Mouse (Mus musculus): Measurements from ENCODE around the gene Slc12a8. TPM values are rescaled to one million over a fixed set of nuclear protein-coding genes. Genes with fewer than 3 reads are reported as not detected.

The Slc12a8 gene
- total and polyA plus RNA-seq, 2 experiments from 2014 or later: 0.42 to 1.0 TPM

GRCm38 (mm10) chr16:33686056-33686455, 168.9 kb downstream of the Slc12a8 start:
- Histone ChIP-seq H3K36me3 (replicated peaks; ENCODE audit: control insufficient read depth, insufficient read depth, low read length) (no peaks in the 10 kb centered on the region), H3K4me3 (ENCODE audit: low read depth, low read length) (peak overlapping the region; percentile 75), H3K27me3 (ENCODE audit: control insufficient read depth, insufficient read depth, low read length) (no peaks in the 10 kb centered on the region), H3K27ac (ENCODE audit: low read depth) (peak overlapping the region; percentile 91), H3K4me2 (ENCODE audit: low read depth, low read length) (peak overlapping the region; percentile 71), H3K4me1 (ENCODE audit: control insufficient read depth, insufficient read depth) (peaks cover 47% of the 10 kb centered on the region), H3K9ac (replicated peaks; ENCODE audit: low read depth, low read length) (peak overlapping the region; percentile 92), H3K9me3 (replicated peaks; ENCODE audit: control insufficient read depth, low read length) (no peaks in the 10 kb centered on the region)
- WGBS: 35% methylated on average over 1 of the region's 1 CpGs
- ATAC-seq (ENCODE audit: insufficient read depth, low read depth) (no peak), DNase-seq (ENCODE audit: low spot score) (no peak)
- no peak for TF ChIP-seq CTCF (IDR thresholded peaks at IDR 0.05; ENCODE audit: low read depth)
- TF ChIP-seq EP300 (IDR thresholded peaks at IDR 0.05; ENCODE audit: low read depth): no peak

DNA sequence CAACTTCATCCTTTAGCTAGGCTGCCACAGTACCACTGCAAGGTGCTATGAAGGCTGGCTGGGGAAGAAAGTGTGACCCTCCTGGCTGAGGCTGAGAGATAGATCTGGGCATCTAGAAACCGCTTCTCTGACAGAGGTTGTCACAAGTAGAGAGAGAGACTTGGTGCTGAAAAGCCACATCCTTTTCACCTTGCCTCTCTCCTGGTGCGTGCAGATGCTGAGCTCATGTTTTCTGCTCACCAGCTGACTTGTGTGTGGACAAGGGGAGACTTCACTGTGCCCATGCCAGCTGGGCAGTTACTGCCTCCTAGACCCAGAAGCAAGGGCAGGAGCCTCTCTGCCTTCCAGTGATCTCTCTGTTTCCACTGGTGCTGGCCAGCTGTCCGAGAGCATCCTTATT, 170.6 kb downstream of the Slc12a8 start:
- H3K9me3 ChIP-seq (replicated peaks; ENCODE audit: control insufficient read depth, low read length): no peaks in the 10 kb centered on the region
- peaks cover 10% of the 10 kb centered on the region; the same call in 1 of the 2 replicates for H3K36me3 ChIP-seq (replicated peaks; ENCODE audit: control insufficient read depth, insufficient read depth, low read length)
- H3K27me3 ChIP-seq (ENCODE audit: control insufficient read depth, insufficient read depth, low read length): no peaks in the 10 kb centered on the region
- ATAC-seq (ENCODE audit: insufficient read depth, low read depth) (no peak), DNase-seq (ENCODE audit: low spot score) (no peak)
- H3K27ac ChIP-seq (ENCODE audit: low read depth): peak overlapping the region; percentile 91; the same call in 1 of the 2 replicates
- TF ChIP-seq CTCF (IDR thresholded peaks at IDR 0.05; ENCODE audit: low read depth) (no peak), EP300 (IDR thresholded peaks at IDR 0.05; ENCODE audit: low read depth) (no peak)
- H3K4me2 ChIP-seq (ENCODE audit: low read depth, low read length): peak overlapping the region; percentile 71
- 38% methylated on average over 3 of the region's 3 CpGs for WGBS
- peak overlapping the region; percentile 75 for H3K4me3 ChIP-seq (ENCODE audit: low read depth, low read length)
- H3K9ac ChIP-seq (replicated peaks; ENCODE audit: low read depth, low read length): peak overlapping the region; percentile 92; the same call in 1 of the 2 replicates
- H3K4me1 ChIP-seq (ENCODE audit: control insufficient read depth, insufficient read depth): peaks cover 61% of the 10 kb centered on the region

DNA sequence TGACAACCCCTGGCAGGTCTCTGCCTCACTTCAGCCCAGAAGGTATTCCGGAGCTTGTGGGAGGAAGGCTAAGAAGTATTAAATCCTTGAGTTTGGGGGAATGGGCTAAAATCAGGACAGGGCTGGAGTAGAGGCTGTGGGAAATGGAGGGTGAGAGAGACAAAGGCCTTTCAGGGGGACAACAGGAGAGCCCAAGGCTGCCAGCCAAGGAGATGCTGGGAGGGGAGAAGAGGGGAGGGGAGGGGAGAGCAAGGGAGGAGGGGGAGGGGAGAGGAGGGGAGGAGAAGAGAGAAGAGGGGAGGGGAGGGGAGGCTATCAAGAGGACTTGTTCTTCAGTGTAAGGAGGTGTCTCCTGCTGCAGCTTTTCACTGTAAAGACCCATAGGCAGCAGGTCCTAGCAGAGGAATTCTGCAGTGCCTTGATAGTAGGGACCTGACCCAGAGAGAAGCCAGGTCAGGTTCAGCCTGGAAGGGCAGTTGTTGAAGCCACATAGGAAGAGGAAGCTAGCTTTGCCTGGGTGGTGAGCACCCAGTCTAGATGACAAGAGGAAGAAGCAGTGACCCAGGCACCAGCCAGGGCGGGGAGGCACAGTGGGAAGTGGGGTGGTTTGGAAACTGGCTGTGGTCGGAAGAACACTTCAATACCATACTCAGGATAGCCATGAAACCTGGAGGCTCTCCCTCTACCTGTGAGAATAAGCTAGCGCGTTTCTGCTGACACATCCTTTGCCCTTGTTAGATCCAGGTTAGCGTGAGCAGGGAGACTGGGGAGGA, 174.0 kb downstream of the Slc12a8 start:
- Histone ChIP-seq H3K4me1 (ENCODE audit: control insufficient read depth, insufficient read depth) (peaks cover 78% of the 10 kb centered on the region), H3K36me3 (replicated peaks; ENCODE audit: control insufficient read depth, insufficient read depth, low read length) (peaks cover 23% of the 10 kb centered on the region; the same call in 1 of the 2 replicates), H3K9me3 (replicated peaks; ENCODE audit: control insufficient read depth, low read length) (no peaks in the 10 kb centered on the region), H3K27me3 (ENCODE audit: control insufficient read depth, insufficient read depth, low read length) (no peaks in the 10 kb centered on the region), H3K27ac (ENCODE audit: low read depth) (0 out of 2 replicates have a peak overlapping the region, but pooled peaks have one; percentile 33), H3K9ac (replicated peaks; ENCODE audit: low read depth, low read length) (0 out of 2 replicates have a peak overlapping the region, but pooled peaks have one; percentile 13), H3K4me2 (ENCODE audit: low read depth, low read length) (0 out of 2 replicates have a peak overlapping the region, but pooled peaks have one; percentile 5), H3K4me3 (ENCODE audit: low read depth, low read length) (no peak overlapping the region)
- TF ChIP-seq EP300 (IDR thresholded peaks at IDR 0.05; ENCODE audit: low read depth) (no peak), CTCF (IDR thresholded peaks at IDR 0.05; ENCODE audit: low read depth) (no peak)
- ATAC-seq (ENCODE audit: insufficient read depth, low read depth) (no peak), DNase-seq (ENCODE audit: low spot score) (no peak)
- WGBS: 66% methylated on average over 6 of the region's 6 CpGs

DNA sequence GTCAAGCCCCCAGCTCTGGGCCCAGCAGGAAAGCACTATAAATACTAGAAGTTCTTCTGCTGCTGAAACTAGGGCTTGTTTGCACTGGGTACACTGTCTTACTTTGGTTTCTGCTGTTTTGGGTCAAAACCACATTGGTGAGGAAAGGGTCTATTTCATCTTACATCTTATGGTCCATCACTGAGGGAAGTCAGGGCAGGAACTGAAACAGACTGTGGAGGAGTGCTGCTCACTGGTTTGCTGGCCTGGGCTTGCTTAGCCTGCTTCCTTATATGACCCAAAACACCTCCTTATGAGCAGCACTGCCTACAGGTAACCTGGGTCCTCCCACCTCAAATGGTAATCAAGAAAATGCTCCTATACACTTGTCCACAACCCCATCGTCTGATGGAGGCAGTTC, 176.4 kb downstream of the Slc12a8 start:
- no peaks in the 10 kb centered on the region for H3K9me3 ChIP-seq (replicated peaks; ENCODE audit: control insufficient read depth, low read length)
- H3K4me2 ChIP-seq (ENCODE audit: low read depth, low read length): no peak overlapping the region
- H3K4me1 ChIP-seq (ENCODE audit: control insufficient read depth, insufficient read depth): peaks cover 79% of the 10 kb centered on the region
- H3K9ac ChIP-seq (replicated peaks; ENCODE audit: low read depth, low read length): no peak overlapping the region
- no peak overlapping the region for H3K4me3 ChIP-seq (ENCODE audit: low read depth, low read length)
- H3K27me3 ChIP-seq (ENCODE audit: control insufficient read depth, insufficient read depth, low read length): no peaks in the 10 kb centered on the region
- peaks cover 25% of the 10 kb centered on the region; the same call in 1 of the 2 replicates for H3K36me3 ChIP-seq (replicated peaks; ENCODE audit: control insufficient read depth, insufficient read depth, low read length)
- no peak for DNase-seq (ENCODE audit: low spot score)
- ATAC-seq (ENCODE audit: insufficient read depth, low read depth): no peak
- WGBS: 72% methylated on average over 1 of the region's 1 CpGs
- H3K27ac ChIP-seq (ENCODE audit: low read depth): no peak overlapping the region
- TF ChIP-seq EP300 (IDR thresholded peaks at IDR 0.05; ENCODE audit: low read depth) (no peak), CTCF (IDR thresholded peaks at IDR 0.05; ENCODE audit: low read depth) (no peak)

DNA sequence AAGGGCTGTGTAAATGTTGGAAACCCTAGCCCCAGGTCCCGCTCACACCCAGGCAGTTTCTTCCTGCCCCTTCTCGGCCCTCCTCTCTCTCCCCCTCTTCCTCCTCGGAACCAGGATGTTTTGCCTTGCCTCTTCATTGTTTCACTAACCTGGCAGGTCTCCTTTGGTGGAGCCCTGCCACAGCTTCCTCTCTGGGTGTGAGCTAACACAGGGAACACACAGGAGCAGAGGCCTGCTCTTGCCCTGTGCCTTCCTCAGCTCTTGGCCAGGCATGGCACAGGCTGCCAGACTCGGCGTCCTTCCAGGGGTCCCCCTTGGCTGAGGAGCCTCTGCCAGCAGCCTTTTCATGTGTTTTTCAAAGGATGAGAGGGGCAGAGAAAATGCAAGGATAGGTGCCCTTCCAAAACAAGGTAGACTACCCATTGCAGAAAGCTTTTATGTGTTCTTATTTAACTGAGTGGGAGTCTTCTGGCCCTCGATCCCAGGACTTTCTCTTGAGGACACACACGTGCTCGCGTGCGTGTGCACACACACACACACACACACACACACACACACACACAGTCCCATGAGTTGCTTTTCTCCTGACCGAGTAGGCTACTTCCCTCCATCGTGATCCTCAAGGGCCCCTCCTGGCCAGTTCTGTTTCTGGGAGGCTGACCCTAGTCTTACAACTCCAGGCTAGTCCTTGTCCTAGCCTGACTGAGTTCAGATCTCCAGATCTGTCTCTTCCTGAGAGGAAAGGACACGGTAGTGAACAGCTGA, 179.9 kb downstream of the Slc12a8 start:
- no peak overlapping the region; the same call in 1 of the 2 replicates for H3K9ac ChIP-seq (replicated peaks; ENCODE audit: low read depth, low read length)
- peak overlapping the region; percentile 18; the same call in 1 of the 2 replicates for H3K4me2 ChIP-seq (ENCODE audit: low read depth, low read length)
- peak; percentile 44 for DNase-seq (ENCODE audit: low spot score)
- no peaks in the 10 kb centered on the region for H3K27me3 ChIP-seq (ENCODE audit: control insufficient read depth, insufficient read depth, low read length)
- no peak for TF ChIP-seq CTCF (IDR thresholded peaks at IDR 0.05; ENCODE audit: low read depth)
- no peak for TF ChIP-seq EP300 (IDR thresholded peaks at IDR 0.05; ENCODE audit: low read depth)
- H3K4me1 ChIP-seq (ENCODE audit: control insufficient read depth, insufficient read depth): peaks cover 58% of the 10 kb centered on the region
- no peak overlapping the region for H3K4me3 ChIP-seq (ENCODE audit: low read depth, low read length)
- WGBS: 54% methylated on average over 13 of the region's 13 CpGs
- peak overlapping the region; percentile 75 for H3K27ac ChIP-seq (ENCODE audit: low read depth)
- ATAC-seq (ENCODE audit: insufficient read depth, low read depth): peak; percentile 45
- H3K36me3 ChIP-seq (replicated peaks; ENCODE audit: control insufficient read depth, insufficient read depth, low read length): peaks cover 29% of the 10 kb centered on the region; the same call in 1 of the 2 replicates
- H3K9me3 ChIP-seq (replicated peaks; ENCODE audit: control insufficient read depth, low read length): no peaks in the 10 kb centered on the region

All from heart, postnatal 0 days (tissue).